Mouse (Mus musculus) frontal cortex, postnatal 10 days (tissue): ENCODE results near the gene Akap8l.
A peak's percentile ranks its signal among the peaks of the same experiment; 100 is the strongest.

Source experiments
- DNase-seq, 2 experiments: peaks; one replicate each; pipeline ENCODE4 v3.0.0; 2022; ENCODE audit warnings: low spot score in 2 of 2, mixed read lengths in 1 of 2

The Akap8l gene

DNA sequence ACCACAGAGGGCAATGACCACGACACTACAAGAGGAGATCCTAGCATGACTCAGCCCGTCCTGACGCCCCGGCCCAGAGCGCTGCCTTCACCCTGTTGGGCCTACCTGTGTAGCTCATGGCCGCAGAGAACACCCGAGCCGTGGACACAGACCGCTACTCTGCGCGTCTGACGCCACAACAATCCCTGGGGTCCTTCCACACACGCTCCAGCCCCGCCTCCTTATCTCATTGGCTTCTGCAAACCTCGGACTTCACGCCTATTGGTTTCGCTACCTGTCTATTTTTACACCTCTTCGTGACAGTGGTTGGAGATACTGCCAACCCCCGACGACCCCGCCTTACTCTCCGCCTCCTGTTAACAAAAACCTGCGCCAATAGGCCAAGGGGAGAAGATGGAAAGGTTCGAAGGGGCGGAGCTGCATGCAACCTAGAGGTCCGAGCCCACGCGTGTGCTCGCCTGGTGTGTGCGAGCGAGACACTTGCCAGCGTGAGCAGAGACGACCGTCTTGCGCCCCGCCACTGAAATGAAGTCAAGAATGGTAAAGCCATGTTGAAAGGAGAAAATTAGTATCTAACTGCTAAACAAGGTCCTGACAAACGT is at the start of gene Akap8l:
Akap8l (minus strand) TSS at position 226 of the 602 bp plus-strand sequence.
- peak; percentile 96 to 97 for DNase-seq

DNA sequence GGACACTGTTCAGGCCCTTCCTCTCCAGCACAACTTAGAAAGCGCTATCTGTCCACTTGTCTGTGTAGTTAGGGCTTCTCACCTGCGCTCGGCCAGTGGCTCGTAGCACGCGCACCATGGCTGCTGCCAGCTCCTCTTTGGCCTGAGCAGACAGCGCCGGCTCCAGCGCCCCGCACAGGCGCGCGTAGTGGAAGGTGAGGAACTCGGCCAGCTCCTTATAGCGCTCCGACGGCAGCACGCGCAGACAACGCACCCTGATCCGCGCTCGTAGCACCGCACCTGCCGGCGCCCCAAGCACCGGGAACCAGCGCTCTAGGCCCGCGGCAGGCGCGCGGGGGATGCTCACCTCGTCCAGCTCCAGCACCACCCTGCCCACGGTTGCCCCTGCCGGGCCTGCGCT is 45.9 kb upstream of the Akap8l start:
- DNase-seq: no peak

DNA sequence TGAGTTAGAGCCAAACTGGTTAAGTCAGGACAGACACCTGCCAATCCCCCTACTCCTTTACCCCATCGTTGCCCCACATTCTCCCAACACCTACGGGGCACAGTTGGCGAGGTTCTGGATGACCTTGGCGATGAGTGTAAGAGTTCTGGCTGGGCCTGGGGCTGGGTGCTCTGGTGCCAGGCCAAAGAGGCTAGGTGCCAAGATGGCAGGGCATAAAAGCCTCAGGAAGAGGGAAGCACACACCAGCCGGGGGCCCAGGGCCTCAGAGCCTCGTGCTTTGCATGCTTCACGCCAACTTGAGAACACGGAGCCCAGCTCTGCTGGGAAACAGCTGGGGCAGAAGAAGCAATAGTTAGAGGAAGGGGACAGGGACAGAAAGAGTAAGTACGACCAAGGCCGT is 43.5 kb upstream of the Akap8l start:
- no peak for DNase-seq

DNA sequence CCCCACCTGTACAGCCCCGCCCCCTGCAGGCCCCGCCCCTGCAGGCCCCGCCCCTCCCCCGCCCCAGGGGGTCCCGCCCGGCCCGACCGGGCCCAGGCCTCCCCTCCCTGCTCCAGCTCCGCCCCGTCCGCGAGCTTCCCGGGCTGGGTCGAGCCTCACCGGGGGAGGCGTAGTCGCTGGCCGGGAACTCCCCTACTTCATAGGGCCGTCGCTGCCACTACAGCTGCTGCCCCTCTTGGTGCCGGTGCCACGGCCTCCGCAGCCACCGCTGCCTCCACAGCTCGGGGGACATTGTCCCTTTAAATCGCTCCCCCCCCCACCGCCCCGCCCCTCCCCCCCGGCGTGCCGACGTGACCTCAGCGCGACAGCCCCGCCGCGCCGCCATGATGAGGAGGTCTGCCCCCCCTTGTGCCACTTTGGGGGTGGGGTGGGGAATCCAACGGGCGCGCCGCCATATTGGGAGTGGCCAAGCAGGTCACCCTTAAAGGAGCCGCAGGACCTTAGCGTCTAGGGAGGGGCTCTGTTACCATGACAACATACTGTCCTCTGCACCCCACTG is 38.8 kb upstream of the Akap8l start, which contains the start of gene Wiz:
Wiz (minus strand) TSS at position 339 of the 559 bp plus-strand sequence.
- DNase-seq: peak; percentile 92 to 94

DNA sequence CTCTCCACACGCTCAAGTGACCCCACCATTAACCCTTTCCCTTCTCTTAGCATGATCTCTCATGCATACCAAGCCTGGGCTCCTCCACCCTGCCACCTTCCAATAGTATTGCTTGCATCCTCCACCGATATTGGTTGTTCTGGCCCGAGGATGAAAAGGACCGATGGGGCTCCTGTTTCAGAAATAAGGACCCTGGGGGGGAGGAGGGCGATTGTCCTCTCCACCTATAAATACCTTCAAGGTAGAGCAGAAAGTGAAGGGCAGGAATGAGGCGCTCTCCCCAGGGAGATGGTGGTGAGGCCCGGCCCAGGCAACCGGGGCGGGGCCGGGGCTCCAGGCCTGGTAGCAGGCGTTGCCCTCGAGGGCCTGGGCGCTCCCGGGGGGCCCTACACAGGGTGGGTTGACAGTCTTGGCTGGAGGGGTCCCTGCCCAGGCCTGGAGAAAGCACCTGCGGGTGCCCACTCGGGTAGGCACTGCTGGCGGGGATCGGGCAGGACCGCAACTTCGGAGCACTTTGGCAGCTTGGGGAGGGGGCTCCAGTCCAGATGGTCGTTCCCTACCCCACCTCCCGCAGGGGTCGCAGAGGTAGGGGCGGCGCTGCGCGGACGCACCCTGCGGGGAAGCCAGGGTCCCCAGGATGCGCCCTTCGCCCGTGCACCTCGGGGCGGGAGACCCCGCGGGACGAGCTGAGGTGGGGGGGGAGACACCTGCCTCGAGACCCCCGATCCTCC is 38.1 kb upstream of the Akap8l start:
- peak in 1 of 2 experiments; percentile 45 for DNase-seq

DNA sequence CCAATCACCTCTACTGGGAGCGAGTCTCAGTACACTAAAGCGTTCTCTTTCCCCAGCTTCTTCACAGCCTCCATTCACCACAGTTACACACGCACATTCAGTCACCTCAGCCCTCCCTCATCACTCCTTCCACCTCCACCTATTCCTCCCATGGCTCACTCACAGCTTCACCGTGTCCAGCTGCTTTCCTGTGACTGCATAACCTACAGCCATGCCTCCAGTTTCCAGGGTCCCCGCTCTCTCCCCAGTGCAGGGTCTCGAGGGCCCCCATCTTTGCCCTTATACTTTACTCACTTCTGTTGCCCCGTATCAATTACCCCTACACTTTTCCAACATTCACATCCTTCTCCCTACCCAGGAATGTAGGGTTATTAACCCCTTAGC is 37.6 kb upstream of the Akap8l start:
- DNase-seq: no peak

DNA sequence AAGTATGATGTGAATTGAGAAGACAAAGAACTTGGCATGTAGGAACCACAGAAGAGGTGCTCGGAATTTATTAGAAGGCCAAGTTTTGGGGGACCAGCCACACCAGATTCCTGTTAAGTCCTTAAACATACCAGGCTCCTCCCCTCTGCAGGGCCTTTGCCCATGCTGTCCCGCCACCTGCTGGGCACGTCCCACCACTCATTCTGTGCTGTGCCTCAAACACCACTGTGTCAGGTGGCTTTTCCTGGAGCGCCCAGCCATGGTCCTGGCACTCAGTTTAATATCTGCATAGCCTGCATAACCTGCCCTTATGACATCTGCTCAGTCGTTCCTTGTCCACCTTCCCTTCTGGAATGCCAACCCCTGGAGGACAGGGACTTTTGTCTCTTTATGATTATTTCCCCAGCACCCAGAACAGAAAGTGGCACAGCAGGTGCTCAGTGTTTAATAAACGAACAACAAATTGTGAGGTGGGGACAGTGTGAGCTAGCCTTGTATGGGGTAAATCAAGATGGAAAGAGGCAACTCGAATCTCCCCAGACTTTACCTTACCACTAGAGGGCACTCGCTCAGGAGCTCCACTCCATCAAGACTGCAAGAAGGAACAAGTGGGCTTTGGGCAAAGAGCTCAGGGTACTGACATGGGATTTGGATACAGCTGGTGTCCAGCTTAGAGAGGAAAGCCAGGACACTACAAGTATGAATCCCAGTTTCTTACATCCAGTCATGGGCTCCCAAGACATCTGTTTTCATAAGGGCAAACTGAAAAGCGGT is 36.4 kb upstream of the Akap8l start:
- no peak for DNase-seq

DNA sequence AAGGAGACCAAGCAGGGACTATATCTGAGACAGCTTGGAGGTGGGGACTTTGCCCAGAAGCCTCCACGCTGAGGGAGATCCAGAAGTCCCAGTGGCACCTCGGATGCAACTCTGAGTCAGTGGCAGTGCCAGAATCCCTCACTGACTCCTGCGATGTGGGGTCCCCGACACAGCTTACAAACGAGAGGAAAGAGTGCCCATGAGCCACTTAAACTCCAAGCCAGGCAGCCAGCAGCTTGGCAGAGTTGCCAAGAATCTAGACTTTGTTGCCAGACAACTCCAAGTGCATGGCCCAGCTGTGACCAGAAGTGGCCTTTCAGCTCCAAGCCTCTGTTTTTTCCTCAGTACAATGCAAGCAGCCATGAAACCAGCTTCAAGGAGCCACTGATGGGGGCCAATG is 33.3 kb upstream of the Akap8l start:
- DNase-seq: no peak

DNA sequence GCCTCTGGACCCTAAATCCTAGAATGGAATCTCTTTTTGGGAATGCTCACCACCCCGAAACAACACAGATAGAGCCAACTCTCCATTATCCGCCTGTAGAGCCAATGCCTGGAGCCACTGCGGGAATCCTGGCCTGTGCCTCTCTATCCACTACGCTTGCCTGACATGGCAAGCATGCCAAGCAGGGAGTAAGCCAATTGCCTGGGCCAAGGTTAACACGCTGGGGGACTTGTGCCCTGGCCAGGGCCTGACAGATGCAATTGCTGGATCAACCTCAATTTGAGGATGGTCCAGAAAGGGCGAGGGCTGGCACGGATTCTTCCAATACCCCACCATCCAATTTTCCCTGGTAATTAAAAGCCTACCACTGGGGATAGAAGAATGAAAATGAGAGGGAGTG is 32.2 kb upstream of the Akap8l start:
- DNase-seq: peak in 1 of 2 experiments; percentile 50

DNA sequence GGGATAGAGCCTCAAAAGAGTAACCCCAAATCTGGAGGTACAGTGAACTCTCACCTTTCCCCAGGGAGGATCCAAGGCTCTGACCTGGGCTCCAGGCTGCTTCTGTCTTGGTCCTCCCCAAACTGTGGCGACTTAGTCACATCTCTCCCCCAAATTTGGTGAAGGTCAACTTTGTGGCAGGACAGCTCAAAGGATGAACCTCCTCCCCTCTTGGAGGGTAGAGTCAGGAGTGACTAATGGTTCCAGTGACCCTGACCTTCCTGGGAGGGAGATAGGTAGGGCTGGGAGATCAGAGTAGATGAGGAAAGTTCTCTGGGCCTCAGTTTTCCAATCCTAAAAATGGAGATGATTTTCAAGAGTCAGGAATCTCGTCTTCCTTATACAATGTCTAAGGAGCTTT is 28.4 kb upstream of the Akap8l start:
- no peak for DNase-seq

DNA sequence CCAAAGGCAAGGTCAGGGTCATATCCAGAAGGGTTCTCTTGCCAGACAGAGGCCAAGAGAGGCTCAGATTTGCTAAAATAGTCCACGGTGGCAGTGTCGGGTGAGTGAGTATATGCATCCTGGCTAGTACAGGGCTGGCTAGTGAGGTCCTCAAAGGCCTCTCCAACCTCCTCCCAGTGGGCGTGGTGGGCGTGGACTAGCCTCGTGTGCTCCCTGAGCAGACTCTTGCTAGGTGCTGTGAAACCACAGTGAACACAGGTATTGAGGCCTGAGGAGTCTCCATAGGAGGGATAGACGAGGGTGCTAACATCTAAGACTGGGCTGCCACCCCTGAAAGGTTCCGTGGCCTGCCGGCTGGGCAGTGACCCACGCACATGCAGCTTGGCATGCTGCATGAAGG is 26.7 kb upstream of the Akap8l start:
- DNase-seq: no peak

DNA sequence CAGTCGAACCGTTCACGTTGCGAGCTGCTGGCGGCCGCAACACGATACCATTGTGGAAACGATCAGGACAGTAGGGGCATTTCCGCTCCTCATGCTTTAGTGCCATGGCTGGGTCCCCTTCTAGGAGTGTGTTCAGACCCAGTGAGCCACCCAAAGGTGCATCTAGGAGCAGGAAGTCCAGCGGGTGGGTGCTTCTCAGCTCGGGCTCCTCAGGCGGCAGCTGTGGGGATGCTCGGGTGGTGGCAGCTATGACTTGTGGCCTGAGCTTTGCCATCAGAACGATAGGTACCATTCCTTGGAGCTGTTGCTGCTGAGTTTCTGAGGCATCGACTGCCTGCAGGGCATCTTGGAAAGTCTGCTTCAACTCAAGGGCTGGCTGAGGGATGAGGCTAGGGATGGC is 26.1 kb upstream of the Akap8l start:
- DNase-seq: no peak

DNA sequence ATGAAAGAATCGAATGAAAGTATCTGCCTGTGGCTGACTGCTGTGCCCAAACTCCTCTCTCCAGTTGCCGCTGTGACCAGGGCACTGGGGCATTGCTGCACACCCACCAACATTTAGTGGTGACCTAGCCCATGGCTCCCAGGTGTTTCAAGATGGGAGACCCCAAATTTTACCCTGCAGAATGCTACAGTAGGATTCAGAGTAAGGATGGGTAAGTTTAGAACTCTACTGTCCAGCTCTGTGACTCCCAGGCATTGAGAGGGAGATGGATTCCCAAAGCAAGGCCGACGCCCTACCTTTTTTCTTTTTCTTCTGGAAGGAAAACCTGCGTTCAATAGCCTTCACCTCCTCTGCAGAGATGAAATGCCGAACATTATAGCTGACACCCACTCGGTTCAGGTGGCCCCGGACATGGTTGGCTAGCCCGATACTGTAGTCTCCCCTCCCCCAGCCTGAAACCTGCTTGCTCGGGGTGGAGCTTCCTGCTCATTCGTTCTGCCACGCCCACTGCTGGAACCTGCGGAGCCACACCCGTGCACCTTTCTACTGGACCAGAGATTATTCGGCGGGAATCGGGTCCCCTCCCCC is 18.7 kb upstream of the Akap8l start:
- no peak for DNase-seq

DNA sequence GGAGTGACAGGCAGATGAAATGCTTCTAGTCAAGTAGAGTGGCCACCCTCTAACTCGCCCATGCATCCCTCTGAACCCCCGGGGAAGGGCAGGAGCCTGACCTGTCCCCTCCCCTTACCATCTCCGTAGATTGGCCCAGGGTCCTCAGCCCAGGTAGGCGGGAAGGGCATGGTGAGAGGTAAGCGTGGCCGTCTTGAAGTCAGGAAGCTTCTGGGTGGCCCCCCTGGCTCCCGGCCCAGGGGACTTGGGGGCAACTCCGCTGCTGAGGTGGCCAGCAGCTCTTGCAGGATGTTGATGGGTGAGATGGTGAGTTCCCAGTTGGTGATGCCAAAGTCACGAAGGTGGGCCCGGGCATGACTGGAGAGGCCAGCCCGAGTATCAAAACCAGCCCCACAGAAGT is 17.3 kb upstream of the Akap8l start:
- no peak for DNase-seq

DNA sequence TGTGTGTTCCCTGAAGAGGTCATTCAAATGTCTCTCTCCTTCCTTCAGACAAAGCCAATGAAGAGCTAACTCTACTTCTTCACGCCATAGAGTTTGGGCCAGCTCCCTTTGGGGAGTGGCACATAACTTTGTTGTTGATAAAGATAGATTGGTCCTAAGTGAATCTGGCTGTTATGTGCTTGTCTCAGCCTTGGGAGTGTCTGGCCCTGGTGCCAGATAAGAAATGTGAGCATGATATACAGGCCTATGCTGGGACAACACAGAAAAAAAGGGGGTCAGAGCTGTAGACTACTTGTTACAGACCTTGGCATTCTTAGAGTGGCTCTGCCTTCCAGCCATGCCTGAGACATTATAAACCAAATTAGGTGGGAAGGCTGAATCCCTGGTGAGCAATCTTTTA is 14.9 kb upstream of the Akap8l start:
- no peak for DNase-seq

DNA sequence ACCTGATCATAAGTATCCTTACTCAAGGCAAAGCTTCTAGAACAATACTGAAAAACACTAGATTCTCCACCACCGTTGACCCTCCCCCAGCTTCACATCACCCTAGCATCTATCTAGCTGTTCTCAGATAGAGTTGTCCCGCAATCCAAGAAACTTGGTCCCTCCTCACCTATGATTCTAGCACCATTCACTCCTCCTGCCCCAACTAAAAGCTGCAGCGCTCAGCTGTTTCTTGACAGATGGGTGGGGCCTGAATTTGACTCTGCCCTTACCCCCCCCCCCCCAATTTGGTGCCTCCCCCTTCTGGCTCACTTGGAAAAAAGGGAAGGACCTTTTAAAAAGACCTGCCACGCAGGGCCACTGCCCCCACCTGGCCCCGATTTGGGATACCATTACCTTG is 14.4 kb upstream of the Akap8l start:
- peak in 1 of 2 experiments; percentile 5 for DNase-seq

DNA sequence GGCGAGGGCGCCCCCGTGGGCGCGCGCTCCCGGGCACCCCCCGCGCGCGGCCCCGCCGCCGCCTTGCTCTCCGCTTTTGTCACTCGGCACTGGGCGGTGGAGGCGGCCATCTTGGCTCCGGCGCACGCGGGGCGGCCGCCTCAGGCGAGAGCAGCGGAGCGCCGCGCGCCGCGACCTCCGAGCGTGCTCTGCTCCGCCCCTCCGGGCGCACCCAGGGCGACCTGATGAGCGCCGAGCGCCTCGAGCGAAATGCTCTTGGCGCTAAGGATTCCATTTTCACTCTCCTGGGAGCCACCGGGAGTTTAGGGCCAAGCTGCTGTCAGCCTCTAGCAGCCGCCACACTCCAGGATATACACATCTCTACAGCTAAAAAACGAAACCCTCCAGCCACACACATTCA is 13.9 kb upstream of the Akap8l start:
- DNase-seq: peak; percentile 80 to 84

DNA sequence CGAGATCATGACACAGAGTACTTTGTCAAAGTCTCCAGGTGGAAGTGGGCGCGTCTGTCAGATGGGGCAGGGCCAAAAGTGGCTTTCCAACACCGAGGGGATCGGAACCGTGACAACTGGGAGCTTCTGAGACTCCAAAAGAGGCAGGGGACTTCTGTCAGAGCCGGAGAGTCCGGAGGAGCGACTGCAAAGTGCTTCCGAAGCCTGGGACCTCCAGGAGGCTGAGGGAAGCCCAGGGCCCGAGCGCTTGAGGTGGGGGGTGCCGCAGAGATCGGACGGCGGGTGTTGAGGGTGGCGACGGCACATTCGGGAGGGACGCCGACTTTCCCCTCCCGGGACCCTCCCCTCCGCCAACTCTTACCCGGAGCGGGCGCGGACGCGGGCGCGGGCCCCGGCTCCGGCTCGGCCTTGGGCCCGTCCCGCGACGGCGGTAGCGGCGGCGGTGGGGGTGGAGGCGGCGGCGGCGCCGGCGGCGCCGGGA is 13.5 kb upstream of the Akap8l start:
- peak in 1 of 2 experiments; percentile 30 for DNase-seq

DNA sequence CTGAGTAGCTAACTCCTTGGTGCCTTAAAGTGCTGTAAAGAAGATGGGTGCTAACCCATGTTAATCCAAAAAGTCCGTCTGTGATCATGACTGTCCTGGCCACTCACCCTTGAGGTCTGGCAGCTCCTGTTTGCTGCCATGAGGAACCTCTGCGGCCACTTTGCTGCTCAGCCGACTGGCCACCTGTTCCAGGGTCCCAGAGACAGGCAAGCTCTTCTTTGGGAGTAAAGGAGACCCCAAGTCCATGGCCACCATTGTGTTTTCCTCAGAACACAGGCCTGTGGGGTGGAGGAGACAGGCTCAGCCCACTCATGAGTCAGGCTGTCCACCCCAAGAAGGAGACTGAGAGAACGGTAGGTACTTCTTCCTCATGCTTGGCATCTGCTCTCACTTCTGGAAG is 12.3 kb upstream of the Akap8l start:
- DNase-seq: peak in 1 of 2 experiments; percentile 6

DNA sequence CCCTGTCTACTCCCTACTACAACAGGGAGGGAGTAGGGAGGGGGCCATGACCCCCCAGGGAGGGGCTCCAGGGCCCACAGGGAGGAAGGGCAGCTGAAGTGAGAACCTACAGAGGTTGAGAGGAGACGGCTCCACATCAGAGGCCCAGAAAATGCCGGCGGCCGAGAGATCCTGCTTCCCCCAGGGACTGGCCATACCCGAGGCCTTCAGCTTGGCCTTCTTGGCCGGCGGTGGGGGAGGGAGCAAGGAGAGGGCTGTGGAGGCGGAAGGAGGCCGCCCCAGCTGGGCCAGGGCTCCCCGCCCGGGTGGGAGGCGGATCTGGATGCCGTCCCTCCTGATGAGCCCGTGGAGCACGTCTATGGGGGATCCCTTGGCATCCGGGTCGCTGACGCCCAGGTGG is 9.5 kb upstream of the Akap8l start:
- no peak for DNase-seq

DNA sequence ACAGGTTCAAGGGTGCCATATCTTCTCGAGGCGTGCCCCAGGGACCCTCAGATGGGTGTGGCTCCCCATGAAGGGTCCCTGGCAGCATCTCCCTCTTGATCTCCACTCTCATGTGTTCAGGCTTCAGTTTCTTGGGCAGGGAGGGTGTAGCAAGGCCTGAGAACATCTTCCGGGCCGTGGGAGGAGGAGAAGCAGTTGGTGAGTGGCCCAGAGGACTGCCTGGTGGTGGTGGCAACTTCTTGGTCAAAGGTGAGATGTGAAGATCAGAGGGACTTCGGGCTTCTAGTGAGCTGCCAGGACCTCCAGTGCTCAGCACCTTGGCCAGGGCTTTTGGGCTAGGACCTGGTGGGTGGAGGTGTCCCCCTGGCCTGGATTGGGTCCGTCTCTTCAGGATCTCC is 8.5 kb upstream of the Akap8l start:
- DNase-seq: no peak
